Mouse (Mus musculus): Measurements from ENCODE around the gene Rptor.

DNA sequence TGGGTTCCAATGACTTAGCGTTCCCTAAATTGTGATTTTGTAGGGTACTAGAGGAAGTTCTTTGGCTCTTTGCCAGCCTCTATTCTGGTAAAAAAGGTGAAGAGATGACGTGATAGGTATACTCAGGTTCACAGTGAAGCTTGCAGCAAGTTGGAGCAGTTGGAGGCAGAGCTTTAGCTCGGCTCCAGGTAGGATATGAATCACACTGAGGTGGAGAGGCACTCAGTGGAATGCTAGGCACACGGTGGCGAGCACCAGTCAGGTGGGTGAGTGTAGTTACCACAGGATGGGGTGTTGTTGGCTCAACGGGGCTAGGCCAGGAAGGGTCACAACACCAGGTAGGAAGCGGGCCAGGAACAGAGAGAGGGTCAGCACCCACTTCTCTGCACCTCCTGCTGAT, 47.5 kb upstream of the Rptor start:
- no peak for TF ChIP-seq POLR2A (IDR thresholded peaks at IDR 0.05; ENCODE audit: borderline replicate concordance, extremely low read depth, insufficient read depth, insufficient read length, poor library complexity, severe bottlenecking)
- no peak for TF ChIP-seq CTCF (IDR thresholded peaks at IDR 0.05; ENCODE audit: borderline replicate concordance, extremely low read depth, insufficient read depth, insufficient read length)
